Mouse (Mus musculus) CD8-positive naive resting alpha-beta T cell, adult 57 days (primary cell): ENCODE measurements around the gene Dnaic1. TPM values are rescaled to one million over a fixed set of nuclear protein-coding genes. Genes with fewer than 3 reads are reported as not detected.

Experiments used
- total RNA-seq: library from RNA; stranded (reverse); gene quantifications from one replicate; pipeline ENCODE4 v1.2.4, GENCODE M21; 2023

Gene Dnaic1
- not detected for total RNA-seq

GRCm38 (mm10) chr4:41569411-41569885 lies at the start of gene Dnaic1, which contains the start of gene Fam219a:
Gene Dnaic1 (plus strand): TSS chr4:41569775.
Gene Fam219a (minus strand): TSS chr4:41569538.

DNA sequence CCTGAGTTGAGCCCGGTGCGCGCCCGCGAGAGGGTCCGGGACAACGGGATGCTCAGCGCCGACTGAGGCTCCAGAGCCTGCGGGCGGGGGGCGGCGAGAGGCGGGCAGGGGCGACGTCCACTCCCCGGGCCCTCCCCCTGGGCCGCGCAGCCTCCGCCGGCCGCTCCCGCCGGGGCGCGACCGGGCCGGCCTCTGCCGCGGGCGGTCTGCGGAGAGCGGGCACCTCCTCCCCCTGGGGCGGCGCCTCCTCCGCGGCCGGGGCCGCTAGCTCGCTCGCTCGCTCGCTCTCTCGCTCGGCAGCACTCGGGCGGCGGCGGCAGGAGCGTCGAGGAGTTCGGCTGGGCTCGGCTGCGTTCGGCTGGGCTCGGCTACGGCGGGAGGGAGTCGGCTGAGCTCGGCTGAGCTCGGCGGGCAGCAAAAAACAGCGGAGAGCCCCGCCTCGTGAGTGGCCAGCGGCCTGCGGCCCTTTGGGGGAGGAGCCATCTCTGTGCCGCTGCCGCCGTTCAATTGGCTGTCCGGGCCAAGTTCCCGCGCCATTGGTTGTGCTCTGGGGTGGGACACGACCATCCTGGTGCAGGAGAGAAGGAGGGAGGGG lies 70.4 kb downstream of the Dnaic1 start, which contains the start of gene Enho:
Enho (minus strand) TSS at position 412 of the 595 bp plus-strand sequence.

Other genes starting within 250 kb of the Dnaic1 start
- 46.9 TPM for gene Ubap1, start 220.8 kb upstream of the Dnaic1 start, total RNA-seq
- gene Kif24, start 104.9 kb upstream of the Dnaic1 start, total RNA-seq: 4.1 TPM
- gene Nudt2, start 104.6 kb upstream of the Dnaic1 start, total RNA-seq: 6.9 TPM
- gene AI464131, start 66.7 kb upstream of the Dnaic1 start, total RNA-seq: not detected
- gene 1110017D15Rik, start 52.4 kb upstream of the Dnaic1 start, total RNA-seq: 0.49 TPM
- gene Fam219a, start 237 bp upstream of the Dnaic1 start, total RNA-seq: 12.2 TPM
- gene Enho, start 70.5 kb downstream of the Dnaic1 start, total RNA-seq: not detected
- not detected for gene Cntfr, start 127.3 kb downstream of the Dnaic1 start, total RNA-seq
- gene Il11ra1, start 130.2 kb downstream of the Dnaic1 start, total RNA-seq: 20.6 TPM
- gene Rpp25l, start 143.8 kb downstream of the Dnaic1 start, total RNA-seq: 34.5 TPM
- 57.7 TPM for gene Dctn3, start 153.4 kb downstream of the Dnaic1 start, total RNA-seq
- gene Arid3c, start 161.4 kb downstream of the Dnaic1 start, total RNA-seq: not detected
- 59.8 TPM for gene Galt, start 185.5 kb downstream of the Dnaic1 start, total RNA-seq
- 23.5 TPM for gene Sigmar1, start 186.4 kb downstream of the Dnaic1 start, total RNA-seq
- 9.4 TPM for gene Ccl27a, start 204.5 kb downstream of the Dnaic1 start, total RNA-seq